11 mouse cellular contexts compared by ENCODE assay signal in the genomic region with DNA sequence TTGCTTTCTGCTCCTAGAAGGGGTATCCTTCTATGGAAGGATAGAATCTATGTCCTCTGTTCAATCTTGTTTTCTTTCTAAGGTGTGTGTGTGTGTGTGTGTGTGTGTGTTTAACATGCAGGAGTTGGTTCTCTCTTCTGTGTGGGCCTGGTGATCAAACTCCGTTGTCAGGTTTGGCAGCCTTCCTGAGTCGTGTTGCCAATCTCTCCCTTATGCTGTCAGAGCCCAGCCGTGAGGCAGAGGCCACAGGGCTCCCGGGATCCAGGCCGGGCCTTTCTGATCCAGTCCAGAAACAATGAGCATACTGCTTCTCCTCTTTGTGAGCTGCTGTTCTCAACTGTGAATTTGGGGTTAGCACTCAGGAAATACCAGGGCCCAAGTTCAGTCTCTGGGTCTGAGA. TPM values are rescaled to one million over a fixed set of nuclear protein-coding genes. Genes with fewer than 3 reads are reported as not detected.
DNase-seq lines count a peak whose midpoint lies in the region; ATAC-seq and TF ChIP-seq lines count a peak whose summit lies in the region.
"Had no signal": no experiment of that assay in that cellular context is flagged by ENCODE, and none has a peak within 500 bp of the region (broad histone marks: within the 10 kb centered on the region; RNA-seq: fewer than 3 reads in every experiment).

No protein-coding gene starts in this region.

- peaks cover 59% of the 10 kb centered on the region for H3K4me1 ChIP-seq in forebrain, postnatal 0 days (ENCODE audit: insufficient read depth)
- H3K4me1 ChIP-seq in midbrain, embryonic 16.5 days (ENCODE audit: control insufficient read depth, insufficient read depth, low read length), result peaks cover 52% of the 10 kb centered on the region
- H3K4me1 ChIP-seq in intestine, embryonic 15.5 days (replicated peaks), result peaks cover 16% of the 10 kb centered on the region; the same call in 1 of the 2 replicates
- H3K4me1 ChIP-seq: megakaryocyte, embryonic 14.5 days had no signal

- no peaks in the 10 kb centered on the region for H3K9me3 ChIP-seq in forebrain, postnatal 0 days (ENCODE audit: low read length)
- H3K9me3 ChIP-seq in midbrain, embryonic 16.5 days (replicated peaks; ENCODE audit: control insufficient read depth, low read length, poor library complexity, severe bottlenecking), result no peaks in the 10 kb centered on the region
- no peaks in the 10 kb centered on the region for H3K9me3 ChIP-seq in intestine, embryonic 15.5 days
- H3K9me3 ChIP-seq: megakaryocyte, embryonic 14.5 days had no signal

- no peaks in the 10 kb centered on the region for H3K27me3 ChIP-seq in forebrain, postnatal 0 days (ENCODE audit: insufficient read depth, low read length)
- H3K27me3 ChIP-seq in midbrain, embryonic 16.5 days (ENCODE audit: control insufficient read depth, insufficient read depth, low read depth, low read length), result no peaks in the 10 kb centered on the region
- H3K27me3 ChIP-seq in intestine, embryonic 15.5 days (replicated peaks), result peaks cover 62% of the 10 kb centered on the region

- no peak for ATAC-seq in forebrain, postnatal 0 days
- ATAC-seq in midbrain, embryonic 16.5 days, result no peak
- ATAC-seq in intestine, embryonic 15.5 days, result no peak

- no peak for TF ChIP-seq CTCF in forebrain, postnatal 0 days (IDR thresholded peaks at IDR 0.05; ENCODE audit: low read depth)

- H3K9ac ChIP-seq in forebrain, postnatal 0 days, result peak overlapping the region; percentile 35; the same call in 1 of the 2 replicates
- no peak overlapping the region for H3K9ac ChIP-seq in midbrain, embryonic 16.5 days (ENCODE audit: low read depth, low read length)
- H3K9ac ChIP-seq in intestine, embryonic 15.5 days, result no peak overlapping the region

- 16% methylated on average over 5 of the region's 5 CpGs for WGBS in forebrain, postnatal 0 days
- WGBS in midbrain, embryonic 16.5 days, result 22% methylated on average over 5 of the region's 5 CpGs
- 33% methylated on average over 5 of the region's 5 CpGs for WGBS in intestine, embryonic 15.5 days

- peak overlapping the region; percentile 98 for H3K27ac ChIP-seq in forebrain, postnatal 0 days (ENCODE audit: low read depth, low read length)
- peak overlapping the region; percentile 83 for H3K27ac ChIP-seq in midbrain, embryonic 16.5 days (ENCODE audit: low read length)
- no peak overlapping the region for H3K27ac ChIP-seq in intestine, embryonic 15.5 days

- no peak overlapping the region for H3K4me3 ChIP-seq in forebrain, postnatal 0 days (ENCODE audit: low read depth, low read length)
- H3K4me3 ChIP-seq in midbrain, embryonic 16.5 days (ENCODE audit: low read depth, low read length), result no peak overlapping the region
- no peak overlapping the region for H3K4me3 ChIP-seq in intestine, embryonic 15.5 days (replicated peaks)
- H3K4me3 ChIP-seq: megakaryocyte, embryonic 14.5 days had no signal

- no peak overlapping the region for H3K4me2 ChIP-seq in forebrain, postnatal 0 days (ENCODE audit: low read depth)
- no peak overlapping the region for H3K4me2 ChIP-seq in midbrain, embryonic 16.5 days (ENCODE audit: low read length)
- no peak overlapping the region for H3K4me2 ChIP-seq in intestine, embryonic 15.5 days (replicated peaks)

- peaks cover 30% of the 10 kb centered on the region for H3K36me3 ChIP-seq in forebrain, postnatal 0 days (ENCODE audit: insufficient read depth)
- H3K36me3 ChIP-seq in midbrain, embryonic 16.5 days (ENCODE audit: control insufficient read depth, insufficient read depth, low read length), result no peaks in the 10 kb centered on the region
- no peaks in the 10 kb centered on the region for H3K36me3 ChIP-seq in intestine, embryonic 15.5 days

- intact Hi-C loops in gastrocnemius, postnatal 14 days (cut with DNase I; ENCODE audit: low total_unique reads), result no loop called here

- peak; percentile 57 to 66 for DNase-seq in layer of hippocampus, postnatal 10 days (ENCODE audit: low spot score in 2 of 2)
- no peak for DNase-seq in layer of hippocampus, adult 18-20 months (ENCODE audit: low spot score in 2 of 2)
- DNase-seq in cerebellum, adult 8-10 months, result peak; percentile 61
- no peak for DNase-seq in forebrain, postnatal 0 days
- DNase-seq in thymus, adult 18-20 months, result no peak
- no peak for DNase-seq in gastrocnemius, postnatal 14 days
- DNase-seq: gastrocnemius, postnatal 36 days; liver had no signal

RNA-seq across cellular contexts. Expression of gene Polg, which starts 55.1 kb away (rescaled TPM):
- 10 to 100 TPM; 83.3 to 96.9 TPM for total RNA-seq in layer of hippocampus, postnatal 10 days (2021)
- total RNA-seq in layer of hippocampus, adult 18-20 months (2021), result 10 to 100 TPM; 81.6 to 81.7 TPM
- 51.1 and 52.9 TPM in 2 replicates for total RNA-seq in forebrain, postnatal 0 days (2014; rRNA removed)
- polyA plus RNA-seq in forebrain, postnatal 0 days (2015; fragmentation: Nextera tagmentation; extraction: Ambion mirVana), result 17.4 and 19.4 TPM in 2 replicates
- 19.7 and 22.0 TPM in 2 replicates for polyA plus RNA-seq in midbrain, embryonic 16.5 days (2015; fragmentation: Nextera tagmentation; extraction: Ambion mirVana)
- polyA plus RNA-seq in intestine, embryonic 15.5 days (2015; fragmentation: Nextera tagmentation; extraction: Ambion mirVana), result 34.7 and 39.9 TPM in 2 replicates
- total RNA-seq in gastrocnemius, postnatal 14 days (2021), result 10 to 100 TPM; 28.8 to 33.0 TPM

Comparison
In these comparisons a context has a peak if more than half of its experiments do, and no peak if none do; other contexts are left out.
1. DNase-seq: peak in layer of hippocampus, postnatal 10 days (2 of 2) and cerebellum, adult 8-10 months (single experiment); none in layer of hippocampus, adult 18-20 months (0 of 2), forebrain, postnatal 0 days (single experiment), thymus, adult 18-20 months (0 of 2) and gastrocnemius, postnatal 14 days (single experiment).